Mouse (Mus musculus) gonadal fat pad, adult 2 months (tissue): ENCODE data around the gene Ly6g6c. TPM values are rescaled to one million over a fixed set of nuclear protein-coding genes. Genes with fewer than 3 reads are reported as not detected.

Experiments
- DNase-seq: peaks from one replicate; pipeline ENCODE4 v3.0.0-alpha.2; 2012; ENCODE audit warnings: low read depth
- polyA plus RNA-seq: library from polyadenylated mRNA; depleted of rRNA; stranded (reverse); fragments of >200 nt; gene quantifications from 2 replicates; pipeline ENCODE4 v1.2.3, GENCODE M21; 2012; rRNA removed

The Ly6g6c gene
- polyA plus RNA-seq, 1 experiment = 0.61 TPM

GRCm38 (mm10) chr17:35108097-35108496 lies 42.9 kb downstream of the Ly6g6c start, which contains the start of gene Ly6g5c:
TSS of gene Ly6g5c (plus strand) at chr17:35108279.
- no peak for DNase-seq

- no peak for DNase-seq
Measured at GRCm38 (mm10) chr17:35111774-35112173, 46.6 kb downstream of the Ly6g6c start.

GRCm38 (mm10) chr17:35115046-35116019 lies 50.1 kb downstream of the Ly6g6c start, which contains the start of gene Ly6g5b:
TSS of gene Ly6g5b (minus strand) at chr17:35115428.
- no peak for DNase-seq

Other genes with a start within 250 kb of the Ly6g6c start
- gene Stk19, start 228.4 kb upstream of the Ly6g6c start, polyA plus RNA-seq = 37.7 and 59.7 TPM in 2 replicates
- 62.6 and 64.9 TPM in 2 replicates for gene Dxo, start 228.4 kb upstream of the Ly6g6c start, polyA plus RNA-seq
- gene Skiv2l, start 215.2 kb upstream of the Ly6g6c start, polyA plus RNA-seq = 91.1 and 93.8 TPM in 2 replicates
- gene Nelfe, start 215.0 kb upstream of the Ly6g6c start, polyA plus RNA-seq = 53.8 and 77.2 TPM in 2 replicates
- 70.2 and 140 TPM in 2 replicates for gene Cfb, start 202.9 kb upstream of the Ly6g6c start, polyA plus RNA-seq
- gene Zbtb12, start 185.9 kb upstream of the Ly6g6c start, polyA plus RNA-seq = 14.5 and 14.8 TPM in 2 replicates
- gene Gm20547, start 183.3 kb upstream of the Ly6g6c start, polyA plus RNA-seq = not detected in 2 replicates
- gene C2, start 167.1 kb upstream of the Ly6g6c start, polyA plus RNA-seq = 54.9 and 69.0 TPM in 2 replicates
- 230 TPM in 2 replicates for gene Ehmt2, start 166.9 kb upstream of the Ly6g6c start, polyA plus RNA-seq
- 48.4 and 50.0 TPM in 2 replicates for gene Slc44a4, start 150.9 kb upstream of the Ly6g6c start, polyA plus RNA-seq
- gene Neu1, start 134.1 kb upstream of the Ly6g6c start, polyA plus RNA-seq = 113 and 155 TPM in 2 replicates
- gene Hspa1b, start 106.2 kb upstream of the Ly6g6c start, polyA plus RNA-seq = 58.3 and 104 TPM in 2 replicates
- 0.24 TPM in 1 of 2 replicates, not detected in the other for gene Gm20481, start 95.5 kb upstream of the Ly6g6c start, polyA plus RNA-seq
- gene Hspa1a, start 93.2 kb upstream of the Ly6g6c start, polyA plus RNA-seq = 37.0 and 50.4 TPM in 2 replicates
- 2.4 and 4.4 TPM in 2 replicates for gene Hspa1l, start 92.7 kb upstream of the Ly6g6c start, polyA plus RNA-seq
- 36.8 and 54.6 TPM in 2 replicates for gene Lsm2, start 83.5 kb upstream of the Ly6g6c start, polyA plus RNA-seq
- 127 and 175 TPM in 2 replicates for gene Vars, start 64.4 kb upstream of the Ly6g6c start, polyA plus RNA-seq
- gene Vwa7, start 48.8 kb upstream of the Ly6g6c start, polyA plus RNA-seq = 1.2 and 1.3 TPM in 2 replicates
- 3.0 and 3.4 TPM in 2 replicates for gene Sapcd1, start 37.4 kb upstream of the Ly6g6c start, polyA plus RNA-seq
- gene Msh5, start 18.6 kb upstream of the Ly6g6c start, polyA plus RNA-seq = 4.7 and 5.2 TPM in 2 replicates
- 129 and 133 TPM in 2 replicates for gene Clic1, start 15.4 kb upstream of the Ly6g6c start, polyA plus RNA-seq
- gene Ddah2, start 6.4 kb upstream of the Ly6g6c start, polyA plus RNA-seq = 54.7 and 62.7 TPM in 2 replicates
- 1.5 and 3.3 TPM in 2 replicates for gene Mpig6b, start 796 bp downstream of the Ly6g6c start, polyA plus RNA-seq
- 19.1 and 23.4 TPM in 2 replicates for gene Ly6g6e, start 11.5 kb downstream of the Ly6g6c start, polyA plus RNA-seq
- 15.7 and 17.2 TPM in 2 replicates for gene Ly6g6d, start 12.7 kb downstream of the Ly6g6c start, polyA plus RNA-seq
- 0.09 TPM in 1 of 2 replicates, not detected in the other for gene Ly6g6f, start 20.2 kb downstream of the Ly6g6c start, polyA plus RNA-seq
- gene Abhd16a, start 23.9 kb downstream of the Ly6g6c start, polyA plus RNA-seq = 211 and 233 TPM in 2 replicates
- 2,220 and 3,034 TPM in 2 replicates for gene Ly6g5c, start 42.9 kb downstream of the Ly6g6c start, polyA plus RNA-seq
- 1,986 and 2,407 TPM in 2 replicates for gene Ly6g5b, start 50.0 kb downstream of the Ly6g6c start, polyA plus RNA-seq
- 9.4 and 10.1 TPM in 2 replicates for gene Gpank1, start 56.1 kb downstream of the Ly6g6c start, polyA plus RNA-seq
- 397 and 504 TPM in 2 replicates for gene Csnk2b, start 56.7 kb downstream of the Ly6g6c start, polyA plus RNA-seq
- 6.4 and 7.7 TPM in 2 replicates for gene D17H6S53E, start 61.0 kb downstream of the Ly6g6c start, polyA plus RNA-seq
- 0.11 and 0.49 TPM in 2 replicates for gene Apom, start 66.7 kb downstream of the Ly6g6c start, polyA plus RNA-seq
- 170 and 187 TPM in 2 replicates for gene Bag6, start 69.8 kb downstream of the Ly6g6c start, polyA plus RNA-seq
- gene Prrc2a, start 99.5 kb downstream of the Ly6g6c start, polyA plus RNA-seq = 218 and 257 TPM in 2 replicates
- gene Aif1, start 110.7 kb downstream of the Ly6g6c start, polyA plus RNA-seq = 2.5 and 3.4 TPM in 2 replicates
- gene Lst1, start 123.1 kb downstream of the Ly6g6c start, polyA plus RNA-seq = 15.3 and 20.2 TPM in 2 replicates
- 2.7 and 3.2 TPM in 2 replicates for gene Ltb, start 129.1 kb downstream of the Ly6g6c start, polyA plus RNA-seq
- gene Tnf, start 136.6 kb downstream of the Ly6g6c start, polyA plus RNA-seq = 0.82 and 1.3 TPM in 2 replicates
- 0.28 TPM in 2 replicates for gene Lta, start 140.0 kb downstream of the Ly6g6c start, polyA plus RNA-seq
- 1.2 and 3.1 TPM in 2 replicates for gene Gm16181, start 155.4 kb downstream of the Ly6g6c start, polyA plus RNA-seq
- gene Atp6v1g2, start 168.3 kb downstream of the Ly6g6c start, polyA plus RNA-seq = 20.9 and 22.5 TPM in 2 replicates
- 15.7 and 19.9 TPM in 2 replicates for gene Nfkbil1, start 170.4 kb downstream of the Ly6g6c start, polyA plus RNA-seq
- 310 and 321 TPM in 2 replicates for gene Ddx39b, start 176.4 kb downstream of the Ly6g6c start, polyA plus RNA-seq
- 753 and 887 TPM in 2 replicates for gene H2-D1, start 197.3 kb downstream of the Ly6g6c start, polyA plus RNA-seq